Mouse (Mus musculus): Measurements from ENCODE around the gene Ext2.

DNA sequence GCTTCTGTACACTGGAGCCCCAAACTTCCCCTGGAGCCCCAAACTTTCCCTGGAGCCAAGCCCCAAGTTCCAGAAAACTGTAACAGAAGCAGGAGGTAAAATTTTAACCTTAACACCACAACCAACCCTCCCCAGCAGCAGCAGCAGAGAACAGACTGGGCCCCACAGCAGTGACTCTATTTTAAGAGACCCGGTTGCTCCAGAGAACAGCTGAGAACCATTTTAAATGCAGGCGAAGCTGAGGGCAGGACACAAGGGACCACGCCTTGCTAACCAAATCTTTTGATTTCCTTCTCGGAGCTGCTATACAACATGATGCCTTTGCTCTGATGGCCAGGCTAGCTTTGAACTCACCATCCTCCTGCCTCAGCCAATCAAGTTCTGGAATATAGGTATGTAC lies 51.5 kb downstream of the Ext2 start:
- no peak for TF ChIP-seq CTCF (IDR thresholded peaks at IDR 0.05)
- TF ChIP-seq EP300 (IDR thresholded peaks at IDR 0.05; ENCODE audit: insufficient read depth, low read depth, low read length), result no peak
- TF ChIP-seq POLR2A (IDR thresholded peaks at IDR 0.05; ENCODE audit: insufficient read depth, low read depth, low read length), result no peak

Data from heart, adult 2 months (tissue).